Mouse (Mus musculus): ENCODE results near the gene Hist1h2af. TPM values are rescaled to one million over a fixed set of nuclear protein-coding genes. Genes with fewer than 3 reads are reported as not detected.
A peak's percentile ranks its signal among the peaks of the same experiment; 100 is the strongest.

Gene Hist1h2af
- polyA plus RNA-seq, 1 experiment from 2014 or later: 3.3 TPM

- H3K36me3 ChIP-seq (replicated peaks; ENCODE audit: control insufficient read depth, insufficient read depth): no peaks in the 10 kb centered on the region
- no peak overlapping the region for H3K27ac ChIP-seq
- no peaks in the 10 kb centered on the region for H3K9me3 ChIP-seq (ENCODE audit: control insufficient read depth, low read length)
- H3K9ac ChIP-seq: no peak overlapping the region
- 0 out of 2 replicates have a peak, but pooled peaks cover 5% of the 10 kb centered on the region for H3K4me1 ChIP-seq (replicated peaks; ENCODE audit: control insufficient read depth, insufficient read depth, low read length)
- DNase-seq (ENCODE audit: low spot score) (no peak), ATAC-seq (ENCODE audit: low FRiP score) (no peak)
- H3K4me3 ChIP-seq (replicated peaks; ENCODE audit: low read length): peak overlapping the region; percentile 19
- peak overlapping the region; percentile 32 for H3K4me2 ChIP-seq (replicated peaks)
- H3K27me3 ChIP-seq (ENCODE audit: control insufficient read depth, insufficient read depth, low read length): peaks cover 36% of the 10 kb centered on the region
- 7% methylated on average over 10 of the region's 10 CpGs for WGBS
These were observed 35.1 kb upstream of the Hist1h2af start for GRCm38 (mm10) chr13:23498653-23499052.

- ATAC-seq (ENCODE audit: low FRiP score) (no peak), DNase-seq (ENCODE audit: low spot score) (no peak)
- 4% methylated on average over 7 of the region's 7 CpGs for WGBS
- Histone ChIP-seq H3K4me1 (replicated peaks; ENCODE audit: control insufficient read depth, insufficient read depth, low read length) (0 out of 2 replicates have a peak, but pooled peaks cover 5% of the 10 kb centered on the region), H3K27me3 (ENCODE audit: control insufficient read depth, insufficient read depth, low read length) (peaks cover 36% of the 10 kb centered on the region), H3K36me3 (replicated peaks; ENCODE audit: control insufficient read depth, insufficient read depth) (no peaks in the 10 kb centered on the region), H3K9me3 (ENCODE audit: control insufficient read depth, low read length) (no peaks in the 10 kb centered on the region), H3K9ac (no peak overlapping the region), H3K4me3 (replicated peaks; ENCODE audit: low read length) (no peak overlapping the region), H3K4me2 (replicated peaks) (no peak overlapping the region), H3K27ac (no peak overlapping the region)
These were observed 33.8 kb upstream of the Hist1h2af start for GRCm38 (mm10) chr13:23499943-23500342.

GRCm38 (mm10) chr13:23500424-23501200, 33.1 kb upstream of the Hist1h2af start:
- WGBS: under 1% methylated on average over 17 of the region's 17 CpGs
- ATAC-seq (ENCODE audit: low FRiP score) (0 out of 2 replicates have a peak, but pooled peaks have one; percentile 57), DNase-seq (ENCODE audit: low spot score) (peak; percentile 81)

GRCm38 (mm10) chr13:23501511-23501910, 32.2 kb upstream of the Hist1h2af start:
- Histone ChIP-seq H3K27me3 (ENCODE audit: control insufficient read depth, insufficient read depth, low read length) (peaks cover 36% of the 10 kb centered on the region), H3K4me3 (replicated peaks; ENCODE audit: low read length) (no peak overlapping the region), H3K9me3 (ENCODE audit: control insufficient read depth, low read length) (no peaks in the 10 kb centered on the region), H3K36me3 (replicated peaks; ENCODE audit: control insufficient read depth, insufficient read depth) (no peaks in the 10 kb centered on the region), H3K27ac (no peak overlapping the region), H3K4me1 (replicated peaks; ENCODE audit: control insufficient read depth, insufficient read depth, low read length) (0 out of 2 replicates have a peak, but pooled peaks cover 11% of the 10 kb centered on the region), H3K4me2 (replicated peaks) (no peak overlapping the region), H3K9ac (no peak overlapping the region)
- no peak for ATAC-seq (ENCODE audit: low FRiP score)
- WGBS: 23% methylated on average over 5 of the region's 5 CpGs
- no peak for DNase-seq (ENCODE audit: low spot score)

More at GRCm38 (mm10) chr13:23500424-23501200, 33.1 kb upstream of the Hist1h2af start:
- Histone ChIP-seq H3K27me3 (ENCODE audit: control insufficient read depth, insufficient read depth, low read length) (peaks cover 36% of the 10 kb centered on the region), H3K4me3 (replicated peaks; ENCODE audit: low read length) (no peak overlapping the region), H3K9me3 (ENCODE audit: control insufficient read depth, low read length) (no peaks in the 10 kb centered on the region), H3K9ac (no peak overlapping the region), H3K4me1 (replicated peaks; ENCODE audit: control insufficient read depth, insufficient read depth, low read length) (0 out of 2 replicates have a peak, but pooled peaks cover 6% of the 10 kb centered on the region), H3K27ac (no peak overlapping the region), H3K4me2 (replicated peaks) (peak overlapping the region; percentile 11; the same call in 1 of the 2 replicates), H3K36me3 (replicated peaks; ENCODE audit: control insufficient read depth, insufficient read depth) (no peaks in the 10 kb centered on the region)

GRCm38 (mm10) chr13:23502031-23502567, 31.6 kb upstream of the Hist1h2af start:
- Histone ChIP-seq H3K9ac (no peak overlapping the region), H3K36me3 (replicated peaks; ENCODE audit: control insufficient read depth, insufficient read depth) (no peaks in the 10 kb centered on the region), H3K9me3 (ENCODE audit: control insufficient read depth, low read length) (no peaks in the 10 kb centered on the region), H3K4me3 (replicated peaks; ENCODE audit: low read length) (no peak overlapping the region), H3K27ac (no peak overlapping the region), H3K4me2 (replicated peaks) (no peak overlapping the region), H3K4me1 (replicated peaks; ENCODE audit: control insufficient read depth, insufficient read depth, low read length) (0 out of 2 replicates have a peak, but pooled peaks cover 11% of the 10 kb centered on the region), H3K27me3 (ENCODE audit: control insufficient read depth, insufficient read depth, low read length) (peaks cover 36% of the 10 kb centered on the region)
- ATAC-seq (ENCODE audit: low FRiP score): no peak
- no peak for DNase-seq (ENCODE audit: low spot score)
- 32% methylated on average over 9 of the region's 9 CpGs for WGBS

GRCm38 (mm10) chr13:23502916-23503315, 30.8 kb upstream of the Hist1h2af start:
- ATAC-seq (ENCODE audit: low FRiP score): no peak
- no peak overlapping the region for H3K9ac ChIP-seq
- H3K4me2 ChIP-seq (replicated peaks): no peak overlapping the region
- no peak overlapping the region for H3K4me3 ChIP-seq (replicated peaks; ENCODE audit: low read length)
- no peaks in the 10 kb centered on the region for H3K9me3 ChIP-seq (ENCODE audit: control insufficient read depth, low read length)
- DNase-seq (ENCODE audit: low spot score): no peak
- no peaks in the 10 kb centered on the region for H3K36me3 ChIP-seq (replicated peaks; ENCODE audit: control insufficient read depth, insufficient read depth)
- H3K27ac ChIP-seq: no peak overlapping the region
- H3K4me1 ChIP-seq (replicated peaks; ENCODE audit: control insufficient read depth, insufficient read depth, low read length): 0 out of 2 replicates have a peak, but pooled peaks cover 11% of the 10 kb centered on the region
- H3K27me3 ChIP-seq (ENCODE audit: control insufficient read depth, insufficient read depth, low read length): peaks cover 34% of the 10 kb centered on the region
- WGBS: 38% methylated on average over 4 of the region's 4 CpGs

- Histone ChIP-seq H3K36me3 (replicated peaks; ENCODE audit: control insufficient read depth, insufficient read depth) (no peaks in the 10 kb centered on the region), H3K9me3 (ENCODE audit: control insufficient read depth, low read length) (no peaks in the 10 kb centered on the region), H3K27me3 (ENCODE audit: control insufficient read depth, insufficient read depth, low read length) (peaks cover 25% of the 10 kb centered on the region), H3K27ac (no peak overlapping the region), H3K4me1 (replicated peaks; ENCODE audit: control insufficient read depth, insufficient read depth, low read length) (0 out of 2 replicates have a peak, but pooled peaks cover 7% of the 10 kb centered on the region), H3K4me3 (replicated peaks; ENCODE audit: low read length) (no peak overlapping the region), H3K4me2 (replicated peaks) (peak overlapping the region; percentile 21; the same call in 1 of the 2 replicates), H3K9ac (no peak overlapping the region)
- WGBS: 1% methylated on average over 9 of the region's 9 CpGs
- peak; percentile 87 for DNase-seq (ENCODE audit: low spot score)
- no peak for ATAC-seq (ENCODE audit: low FRiP score)
These were observed 29.9 kb upstream of the Hist1h2af start for GRCm38 (mm10) chr13:23503797-23504196.

GRCm38 (mm10) chr13:23505662-23506345, 27.9 kb upstream of the Hist1h2af start:
- WGBS: 6% methylated on average over 14 of the region's 14 CpGs
- no peak for ATAC-seq (ENCODE audit: low FRiP score)

GRCm38 (mm10) chr13:23506351-23506750, 27.4 kb upstream of the Hist1h2af start:
- Histone ChIP-seq H3K4me2 (replicated peaks) (peak overlapping the region; percentile 38), H3K27ac (no peak overlapping the region), H3K4me1 (replicated peaks; ENCODE audit: control insufficient read depth, insufficient read depth, low read length) (0 out of 2 replicates have a peak, but pooled peaks cover 7% of the 10 kb centered on the region), H3K9ac (no peak overlapping the region), H3K36me3 (replicated peaks; ENCODE audit: control insufficient read depth, insufficient read depth) (no peaks in the 10 kb centered on the region), H3K27me3 (ENCODE audit: control insufficient read depth, insufficient read depth, low read length) (0 out of 2 replicates have a peak, but pooled peaks cover 13% of the 10 kb centered on the region), H3K4me3 (replicated peaks; ENCODE audit: low read length) (peak overlapping the region; percentile 4), H3K9me3 (ENCODE audit: control insufficient read depth, low read length) (no peaks in the 10 kb centered on the region)
- WGBS: 4% methylated on average over 13 of the region's 13 CpGs
- ATAC-seq (ENCODE audit: low FRiP score): no peak
- peak; percentile 71 for DNase-seq (ENCODE audit: low spot score)

More at GRCm38 (mm10) chr13:23505662-23506345, 27.9 kb upstream of the Hist1h2af start:
- Histone ChIP-seq H3K27ac (no peak overlapping the region), H3K9me3 (ENCODE audit: control insufficient read depth, low read length) (no peaks in the 10 kb centered on the region), H3K4me3 (replicated peaks; ENCODE audit: low read length) (peak overlapping the region; percentile 4), H3K36me3 (replicated peaks; ENCODE audit: control insufficient read depth, insufficient read depth) (no peaks in the 10 kb centered on the region), H3K4me1 (replicated peaks; ENCODE audit: control insufficient read depth, insufficient read depth, low read length) (0 out of 2 replicates have a peak, but pooled peaks cover 7% of the 10 kb centered on the region), H3K9ac (no peak overlapping the region), H3K4me2 (replicated peaks) (peak overlapping the region; percentile 38), H3K27me3 (ENCODE audit: control insufficient read depth, insufficient read depth, low read length) (0 out of 2 replicates have a peak, but pooled peaks cover 13% of the 10 kb centered on the region)
- no peak for DNase-seq (ENCODE audit: low spot score)

Measured in hindbrain, embryonic 14.5 days (tissue).